Mouse (Mus musculus) midbrain, embryonic 11.5 days (tissue): ENCODE measurements at regions not wholly inside any gene's neighbourhood (a gene's known extent, or its start where the extent isn't known, plus 50 kb on each side); places are given as distances from the start of the nearest gene placed in this dataset.

Source experiments
- ATAC-seq: fragments of 200-750 bp; cut with Nextera tagmentation; 2 replicates; pipeline ENCODE4 v1.8.0; 2017; ENCODE audit warnings: moderate TSS enrichment, moderate library complexity; ENCODE audit not compliant: low FRiP score
- DNase-seq: peaks from one replicate; pipeline ENCODE4 v3.0.0; 2015; ENCODE audit warnings: low spot score; ENCODE audit errors: missing footprints
- H3K27ac ChIP-seq: fragments of 300-500 bp; sonication (generic); 2 replicates; pipeline ENCODE4 v1.5.1; 2014; ENCODE audit warnings: low read depth, low read length
- H3K27me3 ChIP-seq: fragments of 300-500 bp; sonication (generic); 2 replicates; pipeline ENCODE4 v1.6.1; 2014; ENCODE audit warnings: mild to moderate bottlenecking, low read length, moderate library complexity, mixed read lengths; ENCODE audit not compliant: control insufficient read depth, insufficient read depth
- H3K36me3 ChIP-seq: fragments of 300-500 bp; sonication (generic); 2 replicates; pipeline ENCODE4 v1.6.1; 2014; ENCODE audit warnings: mild to moderate bottlenecking, low read length, moderate library complexity, mixed read lengths; ENCODE audit not compliant: control insufficient read depth, insufficient read depth
- H3K4me1 ChIP-seq: fragments of 300-500 bp; sonication (generic); 2 replicates; pipeline ENCODE4 v1.6.1; 2014; ENCODE audit warnings: low read length; ENCODE audit not compliant: control insufficient read depth, insufficient read depth
- H3K4me2 ChIP-seq: fragments of 300-500 bp; sonication (generic); 2 replicates; pipeline ENCODE4 v1.6.1; 2014; ENCODE audit warnings: mild to moderate bottlenecking, moderate library complexity
- H3K4me3 ChIP-seq: fragments of 300-500 bp; sonication (generic); 2 replicates; pipeline ENCODE4 v1.5.1; 2014; ENCODE audit warnings: low read depth, low read length
- H3K9ac ChIP-seq: fragments of 300-500 bp; sonication (generic); 2 replicates; pipeline ENCODE4 v1.6.1; 2014; ENCODE audit warnings: low read length
- H3K9me3 ChIP-seq: fragments of 300-500 bp; sonication (generic); 2 replicates; pipeline ENCODE4 v1.6.1; 2016; ENCODE audit warnings: low read length; ENCODE audit not compliant: control insufficient read depth
- WGBS: fragments of 180-500 bp; shearing (Covaris S2); extraction: QIAGEN DNeasy Blood & Tissue Kit; methylation state at CpG from one replicate; pipeline ENCODE4 v1.1.7; 2014; 5-methylcytosine and 5-hydroxymethylcytosine counted together

- WGBS, result 92% methylated on average over 2 of the region's 2 CpGs
- no peaks in the 10 kb centered on the region for H3K4me1 ChIP-seq
- H3K4me3 ChIP-seq, result no peak overlapping the region
- no peak for ATAC-seq
- DNase-seq, result no peak
- no peak overlapping the region for H3K27ac ChIP-seq
- H3K9me3 ChIP-seq, result no peaks in the 10 kb centered on the region
- H3K9ac ChIP-seq, result no peak overlapping the region
- no peaks in the 10 kb centered on the region for H3K36me3 ChIP-seq
- H3K27me3 ChIP-seq, result no peaks in the 10 kb centered on the region
- no peak overlapping the region for H3K4me2 ChIP-seq
These were observed 424.1 kb upstream of the Nr2f1 start for GRCm38 (mm10) chr13:78623652-78624051.

GRCm38 (mm10) chr13:78602861-78603211, 403.3 kb upstream of the Nr2f1 start:
- Histone ChIP-seq H3K4me2 (no peak overlapping the region), H3K4me3 (no peak overlapping the region), H3K9me3 (no peaks in the 10 kb centered on the region), H3K27ac (no peak overlapping the region), H3K27me3 (no peaks in the 10 kb centered on the region), H3K36me3 (no peaks in the 10 kb centered on the region), H3K4me1 (no peaks in the 10 kb centered on the region), H3K9ac (no peak overlapping the region)
- no peak for DNase-seq
- no peak for ATAC-seq
- WGBS, result 97% methylated on average over 1 of the region's 1 CpGs

GRCm38 (mm10) chr13:78602211-78602860, 402.8 kb upstream of the Nr2f1 start:
- peak; percentile 57 for ATAC-seq
- DNase-seq, result peak; percentile 75
- no peak overlapping the region for H3K27ac ChIP-seq

GRCm38 (mm10) chr13:78580863-78581595, 381.5 kb upstream of the Nr2f1 start:
- Histone ChIP-seq H3K27ac (no peak overlapping the region; the same call in 1 of the 2 replicates), H3K4me3 (no peak overlapping the region), H3K9ac (no peak overlapping the region), H3K9me3 (no peaks in the 10 kb centered on the region), H3K27me3 (no peaks in the 10 kb centered on the region), H3K4me2 (no peak overlapping the region), H3K4me1 (peaks cover 15% of the 10 kb centered on the region; the same call in 1 of the 2 replicates), H3K36me3 (no peaks in the 10 kb centered on the region)
- WGBS, result 10% methylated on average over 7 of the region's 7 CpGs
- ATAC-seq (peak; percentile 62), DNase-seq (peak; percentile 86)

More at GRCm38 (mm10) chr13:78602211-78602860, 402.8 kb upstream of the Nr2f1 start:
- no peak overlapping the region for H3K4me2 ChIP-seq
- no peak overlapping the region for H3K4me3 ChIP-seq
- H3K27me3 ChIP-seq, result no peaks in the 10 kb centered on the region
- no peak overlapping the region for H3K9ac ChIP-seq
- no peaks in the 10 kb centered on the region for H3K4me1 ChIP-seq
- no peaks in the 10 kb centered on the region for H3K9me3 ChIP-seq
- WGBS, result 69% methylated on average over 6 of the region's 6 CpGs
- H3K36me3 ChIP-seq, result no peaks in the 10 kb centered on the region

GRCm38 (mm10) chr13:78577497-78577896, 377.9 kb upstream of the Nr2f1 start:
- H3K4me2 ChIP-seq, result no peak overlapping the region
- peaks cover 13% of the 10 kb centered on the region; the same call in 1 of the 2 replicates for H3K4me1 ChIP-seq
- H3K9ac ChIP-seq, result no peak overlapping the region
- no peak for ATAC-seq
- no peak overlapping the region; the same call in 1 of the 2 replicates for H3K27ac ChIP-seq
- H3K4me3 ChIP-seq, result no peak overlapping the region
- no peaks in the 10 kb centered on the region for H3K36me3 ChIP-seq
- H3K27me3 ChIP-seq, result no peaks in the 10 kb centered on the region
- 86% methylated on average over 1 of the region's 1 CpGs for WGBS
- no peaks in the 10 kb centered on the region for H3K9me3 ChIP-seq
- no peak for DNase-seq

GRCm38 (mm10) chr13:78576300-78577296, 377.0 kb upstream of the Nr2f1 start:
- ATAC-seq (peak; percentile 81), DNase-seq (peak; percentile 92)
- Histone ChIP-seq H3K36me3 (no peaks in the 10 kb centered on the region), H3K4me3 (no peak overlapping the region), H3K4me1 (peaks cover 10% of the 10 kb centered on the region; the same call in 1 of the 2 replicates), H3K27ac (peak overlapping the region; percentile 21), H3K4me2 (no peak overlapping the region), H3K9ac (no peak overlapping the region), H3K27me3 (no peaks in the 10 kb centered on the region), H3K9me3 (no peaks in the 10 kb centered on the region)
- 22% methylated on average over 9 of the region's 9 CpGs for WGBS

- Histone ChIP-seq H3K27me3 (no peaks in the 10 kb centered on the region), H3K27ac (no peak overlapping the region), H3K4me3 (no peak overlapping the region), H3K36me3 (no peaks in the 10 kb centered on the region), H3K9me3 (no peaks in the 10 kb centered on the region), H3K9ac (no peak overlapping the region), H3K4me1 (peaks cover 2% of the 10 kb centered on the region; the same call in 1 of the 2 replicates), H3K4me2 (no peak overlapping the region)
- no peak for ATAC-seq
- DNase-seq, result no peak
- 92% methylated on average over 2 of the region's 2 CpGs for WGBS
These were observed 371.5 kb upstream of the Nr2f1 start for GRCm38 (mm10) chr13:78571093-78571492.

- no peak overlapping the region for H3K27ac ChIP-seq
- no peak overlapping the region for H3K9ac ChIP-seq
- H3K4me3 ChIP-seq, result no peak overlapping the region
- 59% methylated on average over 2 of the region's 2 CpGs for WGBS
- no peak for DNase-seq
- ATAC-seq, result peak; percentile 59
- no peak overlapping the region for H3K4me2 ChIP-seq
- H3K27me3 ChIP-seq, result no peaks in the 10 kb centered on the region
- H3K4me1 ChIP-seq, result no peaks in the 10 kb centered on the region
- no peaks in the 10 kb centered on the region for H3K9me3 ChIP-seq
- H3K36me3 ChIP-seq, result no peaks in the 10 kb centered on the region
These were observed 324.9 kb upstream of the Nr2f1 start for GRCm38 (mm10) chr13:78524446-78524937.
